Mouse (Mus musculus): ENCODE results near the gene She. TPM values are rescaled to one million over a fixed set of nuclear protein-coding genes. Genes with fewer than 3 reads are reported as not detected.

The She gene
- polyA plus RNA-seq (2012; fragmentation: generic; extraction: Trizol) = not detected
- long read RNA-seq, experiment 1 = 0 reads
- long read RNA-seq, experiment 2, full-length matches to known transcripts = 2 of 2 reads
- long read RNA-seq, experiment 2, partial matches to known transcripts = 0 of 2 reads
- long read RNA-seq, experiment 2, other reads (novel, unspliced or antisense) = 0 of 2 reads

DNA sequence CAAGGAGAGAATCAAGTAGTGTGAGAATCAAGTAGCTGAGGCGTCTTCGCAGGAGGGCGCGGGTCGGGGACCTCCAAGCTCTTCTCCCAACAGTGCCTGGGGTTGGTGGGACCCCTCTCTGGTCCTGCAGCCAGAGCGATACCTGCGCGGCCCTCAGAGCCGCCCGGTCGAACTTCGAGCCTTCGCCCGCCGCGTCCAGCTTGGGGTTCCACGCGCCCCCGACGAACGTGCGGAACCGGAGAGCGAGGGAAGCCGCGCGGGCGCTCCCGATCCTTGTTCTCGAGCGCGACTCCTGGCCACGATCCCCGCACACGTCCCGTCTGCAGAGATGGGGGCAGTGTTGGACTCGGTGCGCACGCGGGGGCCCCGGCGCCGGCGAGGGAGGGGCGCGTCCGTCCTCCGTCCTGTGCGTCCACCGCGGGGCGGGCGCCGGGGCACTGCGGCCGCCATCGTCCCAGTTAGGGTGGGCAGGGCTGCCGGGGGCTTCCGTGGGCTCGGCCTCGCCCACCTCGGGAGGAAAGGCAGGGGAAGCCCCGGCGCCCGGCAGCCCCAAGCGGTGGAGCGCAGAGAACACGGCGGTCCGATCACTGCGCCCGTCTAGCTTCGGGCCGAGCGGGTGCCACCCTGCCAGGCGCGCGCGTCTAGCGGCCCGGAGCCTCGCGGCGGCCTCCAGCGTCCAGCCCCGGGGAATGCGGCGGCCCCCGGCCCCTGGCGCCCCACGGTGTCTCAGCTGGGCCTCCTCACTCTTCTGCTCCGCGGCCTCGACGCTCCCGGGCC, at the start of gene She:
TSS of gene She (plus strand) at position 556 of the 777 bp plus-strand sequence.
- H3K4me3 ChIP-seq (ENCODE audit: insufficient read depth, poor library complexity, severe bottlenecking) = no peak within 1 kb of the TSS
- TF ChIP-seq MYOD1 (IDR thresholded peaks at IDR 0.05; ENCODE audit: control insufficient read depth, insufficient read length, low read depth) = no peak
- no peak for TF ChIP-seq CEBPB (IDR thresholded peaks at IDR 0.05; ENCODE audit: low read depth)
- TF ChIP-seq MYOG (IDR thresholded peaks at IDR 0.05; ENCODE audit: control insufficient read depth, extremely low read depth, insufficient read length) = no peak
- TF ChIP-seq CTCF (IDR thresholded peaks at IDR 0.05; ENCODE audit: control insufficient read depth, insufficient read depth, insufficient read length) = no peak
- TF ChIP-seq USF1 (IDR thresholded peaks at IDR 0.05; ENCODE audit: low read depth) = no peak
- TF ChIP-seq FOSL1 (IDR thresholded peaks at IDR 0.05; ENCODE audit: insufficient read depth, low read length, poor library complexity, severe bottlenecking) = no peak
- no peak for TF ChIP-seq MAX (IDR thresholded peaks at IDR 0.05)

DNA sequence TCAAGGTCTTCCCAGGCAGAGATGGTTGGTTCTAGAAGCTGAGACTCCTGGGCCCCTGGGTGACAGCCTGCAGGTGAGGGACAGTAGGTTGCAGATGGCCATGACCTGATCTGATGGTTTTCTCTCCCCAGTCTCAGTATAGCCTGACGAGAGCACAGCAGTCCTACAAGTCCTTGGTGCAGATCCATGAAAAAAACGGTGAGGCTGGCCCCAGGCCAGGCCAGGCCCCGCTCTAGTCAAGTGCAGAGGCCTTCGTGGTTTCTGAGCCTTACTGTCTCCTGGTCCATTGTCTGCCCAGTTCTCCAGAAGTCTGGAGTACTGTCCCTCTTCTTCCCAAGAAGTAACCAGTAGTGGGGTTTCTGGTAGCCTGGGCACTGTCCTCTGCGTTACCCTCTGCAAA, 49.5 kb upstream of the She start:
- Histone ChIP-seq H3K4me3 (ENCODE audit: insufficient read depth, poor library complexity, severe bottlenecking) (no peak overlapping the region), H3K36me3 (ENCODE audit: control insufficient read depth, insufficient read depth) (peaks cover 65% of the 10 kb centered on the region), H3ac (ENCODE audit: control insufficient read depth, insufficient read length, low read depth) (no peak overlapping the region), H3K79me2 (ENCODE audit: control insufficient read depth, insufficient read depth) (no peaks in the 10 kb centered on the region), H3K27me3 (ENCODE audit: control insufficient read depth, insufficient read depth, insufficient read length) (no peaks in the 10 kb centered on the region), H3K79me3 (ENCODE audit: low read depth) (no peaks in the 10 kb centered on the region)
- TF ChIP-seq MAX (IDR thresholded peaks at IDR 0.05) = no peak
- no peak for TF ChIP-seq CTCF (IDR thresholded peaks at IDR 0.05; ENCODE audit: control insufficient read depth, insufficient read depth, insufficient read length)
- TF ChIP-seq MYOG (IDR thresholded peaks at IDR 0.05; ENCODE audit: control insufficient read depth, extremely low read depth, insufficient read length) = no peak
- no peak for TF ChIP-seq FOSL1 (IDR thresholded peaks at IDR 0.05; ENCODE audit: insufficient read depth, low read length, poor library complexity, severe bottlenecking)
- TF ChIP-seq MYOD1 (IDR thresholded peaks at IDR 0.05; ENCODE audit: control insufficient read depth, insufficient read length, low read depth) = no peak
- TF ChIP-seq USF1 (IDR thresholded peaks at IDR 0.05; ENCODE audit: low read depth) = no peak
- TF ChIP-seq CEBPB (IDR thresholded peaks at IDR 0.05; ENCODE audit: low read depth) = no peak

More for the DNA sequence above, at the start of gene She:
- Histone ChIP-seq H3ac (ENCODE audit: control insufficient read depth, insufficient read length, low read depth) (no peak within 1 kb of the TSS), H3K36me3 (ENCODE audit: control insufficient read depth, insufficient read depth) (no peaks in the 10 kb centered on the region), H3K79me3 (ENCODE audit: low read depth) (no peaks in the 10 kb centered on the region), H3K27me3 (ENCODE audit: control insufficient read depth, insufficient read depth, insufficient read length) (peaks cover 70% of the 10 kb centered on the region), H3K79me2 (ENCODE audit: control insufficient read depth, insufficient read depth) (no peaks in the 10 kb centered on the region)

DNA sequence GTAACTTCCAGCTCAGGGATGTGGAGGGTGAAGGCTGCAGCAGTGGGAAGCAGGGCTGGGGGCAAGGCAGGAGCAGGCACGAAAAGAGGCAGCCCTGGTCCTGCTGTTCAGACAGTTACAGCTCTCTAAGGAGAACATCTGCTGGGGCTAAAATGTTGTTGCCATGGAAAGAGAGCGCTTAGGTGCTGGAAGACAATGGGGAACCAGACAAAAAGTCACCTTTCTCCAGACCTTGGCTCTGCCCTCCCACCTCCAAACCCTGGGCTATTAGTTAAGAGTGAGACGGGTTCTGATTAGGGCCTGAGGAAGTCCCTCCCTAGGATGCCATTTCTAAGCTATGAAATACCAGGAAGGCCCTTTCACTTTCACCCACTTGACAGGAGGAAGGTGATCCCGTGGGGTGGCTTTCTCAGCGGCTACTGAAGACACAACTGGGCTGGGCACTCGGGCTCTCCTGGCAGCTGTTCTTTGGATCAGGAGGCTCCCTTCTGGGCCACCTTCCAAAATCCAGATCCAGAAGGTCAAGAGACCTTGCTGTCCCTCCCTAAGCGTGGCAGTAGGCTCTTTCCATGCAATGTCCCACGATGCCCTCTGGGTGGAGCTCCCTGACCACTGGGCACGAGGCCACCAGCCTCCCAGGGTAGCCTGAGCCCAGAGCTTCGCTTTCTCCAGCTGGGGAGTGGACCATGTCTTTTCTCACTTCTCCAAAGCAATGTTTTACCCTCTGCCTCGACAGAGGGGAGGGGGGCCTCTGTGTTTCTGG, 46.0 kb upstream of the She start:
- Histone ChIP-seq H3ac (ENCODE audit: control insufficient read depth, insufficient read length, low read depth) (no peak overlapping the region), H3K27me3 (ENCODE audit: control insufficient read depth, insufficient read depth, insufficient read length) (no peaks in the 10 kb centered on the region), H3K79me2 (ENCODE audit: control insufficient read depth, insufficient read depth) (no peaks in the 10 kb centered on the region), H3K36me3 (ENCODE audit: control insufficient read depth, insufficient read depth) (peaks cover 32% of the 10 kb centered on the region), H3K4me3 (ENCODE audit: insufficient read depth, poor library complexity, severe bottlenecking) (no peak overlapping the region), H3K79me3 (ENCODE audit: low read depth) (no peaks in the 10 kb centered on the region)
- TF ChIP-seq CTCF (IDR thresholded peaks at IDR 0.05; ENCODE audit: control insufficient read depth, insufficient read depth, insufficient read length) = peak; percentile 93
- no peak for TF ChIP-seq FOSL1 (IDR thresholded peaks at IDR 0.05; ENCODE audit: insufficient read depth, low read length, poor library complexity, severe bottlenecking)
- TF ChIP-seq MAX (IDR thresholded peaks at IDR 0.05) = peak; percentile 41

DNA sequence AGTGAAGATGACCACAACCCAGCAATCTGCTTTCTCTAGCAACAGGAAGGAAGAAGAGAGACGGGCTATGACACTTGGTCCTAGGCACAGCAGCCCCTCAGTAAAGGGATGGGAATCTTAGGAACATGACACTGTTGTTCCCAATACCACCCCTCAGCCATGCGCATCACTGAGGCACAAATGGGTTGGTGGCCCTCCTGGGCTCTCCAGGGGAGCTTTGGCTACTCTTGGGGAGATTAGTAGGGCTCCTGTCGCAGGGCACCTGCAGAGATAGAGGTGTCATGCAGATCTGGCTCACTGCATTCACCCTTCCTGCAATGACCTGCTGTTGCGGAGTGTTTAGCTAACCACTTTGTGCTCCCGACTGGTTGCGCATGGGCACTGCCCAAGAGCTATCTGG, 44.9 kb upstream of the She start:
- Histone ChIP-seq H3K4me3 (ENCODE audit: insufficient read depth, poor library complexity, severe bottlenecking) (no peak overlapping the region), H3K27me3 (ENCODE audit: control insufficient read depth, insufficient read depth, insufficient read length) (no peaks in the 10 kb centered on the region), H3K79me2 (ENCODE audit: control insufficient read depth, insufficient read depth) (no peaks in the 10 kb centered on the region), H3K79me3 (ENCODE audit: low read depth) (no peaks in the 10 kb centered on the region), H3K36me3 (ENCODE audit: control insufficient read depth, insufficient read depth) (peaks cover 21% of the 10 kb centered on the region), H3ac (ENCODE audit: control insufficient read depth, insufficient read length, low read depth) (no peak overlapping the region)
- no peak for TF ChIP-seq CTCF (IDR thresholded peaks at IDR 0.05; ENCODE audit: control insufficient read depth, insufficient read depth, insufficient read length)
- no peak for TF ChIP-seq MAX (IDR thresholded peaks at IDR 0.05)

DNA sequence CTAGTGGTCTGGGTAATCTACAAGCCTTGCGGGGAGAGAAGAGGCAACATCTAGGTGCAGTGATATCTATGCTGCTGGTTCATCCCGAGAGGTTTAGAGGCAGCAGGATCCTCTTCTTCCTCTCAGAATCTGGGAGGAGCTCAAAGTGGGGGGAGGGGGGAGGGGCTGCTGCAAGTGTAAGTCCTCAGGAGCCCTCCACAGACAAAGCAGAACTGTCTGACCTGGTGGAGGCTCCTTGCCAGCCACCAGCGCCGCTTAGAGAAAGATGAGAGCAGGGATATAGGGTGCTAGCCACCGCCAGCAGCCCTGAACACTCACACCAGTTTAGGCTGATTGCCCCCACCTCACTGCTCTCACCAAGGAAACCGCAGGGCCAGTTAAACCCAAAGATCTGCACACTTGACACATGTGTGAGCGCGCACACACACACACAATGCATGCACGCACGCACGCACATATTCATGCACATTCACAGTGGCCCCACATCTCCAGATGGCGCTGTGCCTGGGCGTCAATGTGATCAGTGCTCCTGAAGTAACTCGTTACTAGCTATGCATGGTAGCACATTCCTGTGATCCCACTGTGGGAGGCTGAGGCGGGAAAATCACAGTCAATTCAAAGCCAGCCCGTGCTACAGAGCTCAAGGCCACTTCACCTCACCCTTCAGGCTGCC, 42.4 kb upstream of the She start:
- Histone ChIP-seq H3K27me3 (ENCODE audit: control insufficient read depth, insufficient read depth, insufficient read length) (no peaks in the 10 kb centered on the region), H3ac (ENCODE audit: control insufficient read depth, insufficient read length, low read depth) (no peak overlapping the region), H3K79me2 (ENCODE audit: control insufficient read depth, insufficient read depth) (no peaks in the 10 kb centered on the region), H3K4me3 (ENCODE audit: insufficient read depth, poor library complexity, severe bottlenecking) (no peak overlapping the region), H3K79me3 (ENCODE audit: low read depth) (no peaks in the 10 kb centered on the region), H3K36me3 (ENCODE audit: control insufficient read depth, insufficient read depth) (no peaks in the 10 kb centered on the region)
- TF ChIP-seq CEBPB (IDR thresholded peaks at IDR 0.05; ENCODE audit: low read depth) (no peak), MYOD1 (IDR thresholded peaks at IDR 0.05; ENCODE audit: control insufficient read depth, insufficient read length, low read depth) (no peak), CTCF (IDR thresholded peaks at IDR 0.05; ENCODE audit: control insufficient read depth, insufficient read depth, insufficient read length) (no peak), MAX (IDR thresholded peaks at IDR 0.05) (no peak), USF1 (IDR thresholded peaks at IDR 0.05; ENCODE audit: low read depth) (no peak)

All from C2C12 (cell line).